Mouse (Mus musculus) lung, postnatal 25 days (tissue): Measurements from ENCODE around the gene Stx4a.
"Not testable (repeated sequence)": the region's sequence is repeated elsewhere in the genome, so short reads cannot be mapped to it uniquely, and the experiment has no call there.

Source experiments
- DNase-seq: peaks from one replicate; pipeline ENCODE4 v3.0.0; 2022; ENCODE audit warnings: low spot score

Gene Stx4a

DNA sequence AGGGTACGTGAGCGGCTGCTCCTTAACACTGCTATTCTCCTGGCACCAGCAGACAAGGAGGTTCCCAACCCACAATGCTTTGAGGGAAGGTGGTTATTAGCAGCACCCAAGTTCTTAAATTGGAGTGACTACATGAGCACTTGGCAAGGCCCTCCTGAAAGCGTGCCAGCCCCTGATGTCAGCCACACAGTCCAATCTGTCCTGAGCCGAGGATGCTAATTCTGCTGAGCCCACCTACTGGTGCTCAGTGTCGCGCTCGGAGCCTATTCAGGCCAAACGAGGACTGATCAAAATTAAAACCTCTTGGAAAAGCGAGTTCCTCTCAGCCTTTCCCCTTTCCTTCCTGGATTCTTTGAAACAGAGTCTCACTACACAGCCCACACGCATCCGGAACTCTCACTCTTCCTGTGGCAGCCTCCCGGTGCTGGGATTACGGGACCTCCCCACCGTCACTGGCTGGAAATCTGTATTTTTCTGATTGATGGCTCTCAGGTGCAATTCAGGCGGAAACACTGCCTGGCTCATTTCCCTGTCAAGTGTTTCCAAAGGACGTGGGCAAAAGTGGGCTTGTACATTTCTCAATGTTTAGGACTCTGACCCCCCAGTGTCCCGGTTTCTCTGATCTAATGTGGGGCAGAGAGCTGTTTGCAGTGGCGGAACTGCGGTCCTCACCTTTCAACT lies 9.7 kb upstream of the Stx4a start:
- DNase-seq: peak; percentile 41

DNA sequence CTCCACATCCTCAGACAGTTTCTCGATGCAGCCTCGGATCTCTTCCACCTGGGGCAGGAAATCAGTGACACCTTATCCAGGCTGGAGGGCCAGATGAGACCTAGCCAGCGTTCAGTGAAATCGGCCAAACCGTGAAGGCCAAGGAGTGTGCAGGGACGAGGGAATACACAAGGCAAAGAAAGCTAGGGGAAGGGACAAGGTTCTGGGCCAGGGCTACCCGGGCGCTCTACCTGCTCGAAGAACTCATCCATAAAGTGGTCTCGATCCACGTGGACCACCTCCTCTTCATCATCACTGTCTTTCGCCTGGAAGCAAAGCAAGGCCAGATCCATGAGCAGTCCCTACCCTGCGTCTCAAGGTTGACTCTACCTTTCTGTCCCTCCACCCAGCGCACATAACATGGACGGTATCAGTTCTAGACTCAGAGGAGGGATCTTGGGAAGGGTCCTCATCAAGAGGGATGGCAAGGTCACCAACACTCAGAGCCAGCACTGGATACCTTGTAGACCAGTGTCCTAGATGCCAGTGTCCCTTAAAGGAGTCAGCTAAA lies 8.9 kb upstream of the Stx4a start:
- DNase-seq: no peak

DNA sequence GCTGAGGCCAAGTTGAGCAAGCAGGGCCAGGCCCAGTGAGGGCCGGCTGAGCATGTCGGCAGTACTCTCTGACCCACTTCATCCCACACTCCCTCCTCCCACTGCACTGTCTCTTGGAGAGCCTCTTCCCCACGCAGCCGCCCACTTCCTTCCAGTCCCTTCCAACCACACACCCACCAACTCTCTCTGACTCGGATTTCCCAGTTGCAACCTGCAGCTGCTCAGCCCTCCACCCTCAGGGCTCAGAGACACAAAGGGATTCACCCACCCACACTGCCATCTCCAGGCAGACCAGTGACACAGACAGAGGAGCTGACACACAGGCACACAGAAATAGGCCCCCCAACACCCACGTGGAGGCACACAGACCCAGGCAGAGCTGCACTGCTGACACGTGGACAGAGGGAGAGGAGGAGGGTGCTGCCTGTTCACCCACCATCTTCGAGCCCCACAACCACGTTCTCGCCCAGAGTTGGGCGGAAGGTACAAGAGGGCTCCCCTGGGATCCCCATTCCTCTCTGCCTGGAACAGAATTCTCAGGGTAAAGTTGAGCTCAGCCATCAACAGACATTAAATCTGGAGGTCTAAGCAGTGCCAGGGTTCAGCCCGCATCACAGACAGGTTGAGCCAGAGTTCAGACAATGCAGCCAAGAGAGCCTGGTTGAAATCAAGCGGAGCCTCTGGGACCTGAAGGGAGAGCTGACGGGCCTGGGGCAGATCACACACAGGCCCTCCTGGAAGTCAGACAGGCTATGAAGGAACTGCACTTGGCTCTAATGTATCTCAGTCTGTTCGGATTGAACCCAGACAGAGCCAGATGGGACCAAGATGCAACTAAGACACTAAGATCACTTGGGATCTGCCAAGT lies 7.9 kb upstream of the Stx4a start:
- DNase-seq: peak; percentile 66

GRCm38 (mm10) chr7:127817053-127817452 lies 7.0 kb upstream of the Stx4a start:
- DNase-seq: no peak

DNA sequence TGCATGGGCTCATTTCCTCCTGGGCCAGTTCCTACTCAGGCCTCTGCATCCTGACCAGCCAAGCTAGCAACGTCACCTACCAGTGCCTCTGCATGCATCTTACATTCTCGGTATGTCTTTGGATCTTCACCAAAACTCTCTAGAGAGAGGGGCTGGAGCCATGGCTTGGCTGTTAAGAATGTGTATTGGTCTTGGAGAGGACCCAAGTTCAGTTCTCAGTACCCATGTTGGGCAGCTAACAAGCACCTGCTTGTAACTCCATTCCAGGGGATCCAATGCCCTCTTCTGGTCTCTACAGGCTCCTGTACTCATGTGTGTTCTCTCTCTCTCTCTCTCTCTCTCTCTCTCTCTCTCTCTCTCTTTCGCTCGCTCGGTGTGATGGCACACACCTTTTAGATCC lies 6.3 kb upstream of the Stx4a start:
- DNase-seq: no peak

- no peak for DNase-seq
Measured at GRCm38 (mm10) chr7:127820836-127821509, 3.1 kb upstream of the Stx4a start.

GRCm38 (mm10) chr7:127822494-127822893 lies 1.6 kb upstream of the Stx4a start:
- no peak for DNase-seq

- DNase-seq: no peak
Measured at GRCm38 (mm10) chr7:127823236-127824171, 590 bp upstream of the Stx4a start.

DNA sequence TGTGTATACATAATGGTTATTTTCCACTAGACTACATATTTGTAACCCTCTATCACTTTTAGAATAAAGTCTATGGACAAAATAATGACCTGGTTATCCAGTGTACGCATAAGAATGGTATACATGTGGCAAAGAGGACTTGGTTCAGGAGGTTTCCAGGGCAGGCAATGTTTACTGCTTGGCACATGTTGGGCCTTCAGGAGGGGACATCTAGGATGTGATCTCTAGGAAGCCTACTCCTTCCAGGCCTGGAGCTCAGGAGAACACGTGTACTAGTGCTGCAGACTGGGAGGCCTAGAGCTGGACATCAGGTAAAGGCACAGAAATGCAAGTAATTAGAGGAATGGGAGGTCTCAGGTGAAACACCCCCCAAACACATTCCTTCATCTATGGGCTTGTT lies 11.5 kb downstream of the Stx4a start:
- no peak for DNase-seq

- DNase-seq: no peak
Measured at GRCm38 (mm10) chr7:127837473-127837872, 13.4 kb downstream of the Stx4a start.

DNA sequence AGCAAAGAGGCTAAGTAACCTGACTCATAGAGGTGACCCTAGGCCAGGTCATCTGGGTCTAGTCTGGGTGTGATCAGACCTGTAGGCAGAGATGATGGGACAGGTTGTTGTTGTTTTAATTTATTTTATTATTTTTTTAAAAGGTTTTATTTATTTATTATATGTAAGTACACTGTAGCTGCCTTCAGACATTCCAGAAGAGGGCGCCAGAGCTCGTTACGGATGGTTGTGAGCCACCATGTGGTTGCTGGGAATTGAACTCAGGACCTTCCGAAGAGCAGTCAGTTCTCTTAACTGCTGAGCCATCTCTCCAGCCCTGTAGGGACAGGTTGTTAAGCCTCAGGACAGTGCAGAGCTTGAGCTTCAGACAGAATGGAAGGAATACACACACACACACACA lies 13.8 kb downstream of the Stx4a start:
- not testable (repeated sequence) for DNase-seq

DNA sequence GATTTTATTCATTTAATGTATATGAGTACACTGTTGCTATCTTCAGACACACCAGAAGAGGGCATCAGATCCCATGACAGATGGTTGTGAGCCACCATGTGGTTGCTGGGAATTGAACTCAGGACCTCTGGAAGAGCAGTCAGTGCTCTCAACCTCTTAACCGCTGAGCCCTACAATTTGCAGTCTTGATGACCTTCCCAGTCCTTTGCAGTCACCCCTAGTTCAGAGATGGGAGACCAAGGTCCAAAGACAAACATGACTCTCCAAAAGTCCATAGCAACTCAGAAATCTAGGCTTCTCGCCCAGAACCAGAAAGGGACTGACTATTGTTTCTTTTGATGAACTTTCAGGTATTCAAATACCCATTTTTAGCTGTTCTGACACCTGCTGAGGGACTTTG lies 15.9 kb downstream of the Stx4a start:
- DNase-seq: not testable (repeated sequence)

- DNase-seq: no peak
Measured at GRCm38 (mm10) chr7:127840886-127841285, 16.8 kb downstream of the Stx4a start.

DNA sequence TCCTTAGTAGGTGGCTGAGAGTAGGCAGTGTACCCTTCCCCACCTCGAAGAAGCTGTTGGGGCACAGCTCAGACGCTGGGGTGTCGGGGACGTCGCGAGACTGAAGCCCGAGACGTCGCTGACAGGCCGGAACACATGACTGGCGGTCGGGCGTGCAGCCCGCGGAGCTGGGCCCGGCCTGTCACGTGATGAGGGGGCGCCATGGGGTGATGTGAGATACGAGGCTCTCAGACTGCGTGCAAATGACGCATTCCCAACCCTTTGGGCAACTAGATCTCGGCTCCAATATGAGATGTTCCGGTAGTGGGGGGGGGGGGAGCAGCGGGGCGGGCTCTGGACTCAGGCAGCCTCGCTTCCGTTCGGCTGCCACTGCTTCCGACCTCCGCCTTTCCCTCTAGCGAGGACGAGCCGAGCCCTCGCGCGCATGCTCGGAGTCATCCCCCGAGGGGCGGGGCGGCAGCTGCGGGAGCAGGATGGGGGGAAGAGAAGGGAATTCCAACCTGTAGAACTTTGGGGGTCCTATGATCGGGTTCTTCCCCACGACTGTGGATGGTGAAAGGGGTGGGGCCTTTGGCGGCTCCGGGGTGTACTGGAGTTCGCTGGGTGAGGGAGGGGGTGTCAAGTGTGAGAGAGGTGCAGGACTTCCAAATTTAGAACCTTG lies 17.4 kb downstream of the Stx4a start:
- peak; percentile 94 for DNase-seq

- peak; percentile 88 for DNase-seq
Measured at GRCm38 (mm10) chr7:127842001-127842718, 18.1 kb downstream of the Stx4a start.

DNA sequence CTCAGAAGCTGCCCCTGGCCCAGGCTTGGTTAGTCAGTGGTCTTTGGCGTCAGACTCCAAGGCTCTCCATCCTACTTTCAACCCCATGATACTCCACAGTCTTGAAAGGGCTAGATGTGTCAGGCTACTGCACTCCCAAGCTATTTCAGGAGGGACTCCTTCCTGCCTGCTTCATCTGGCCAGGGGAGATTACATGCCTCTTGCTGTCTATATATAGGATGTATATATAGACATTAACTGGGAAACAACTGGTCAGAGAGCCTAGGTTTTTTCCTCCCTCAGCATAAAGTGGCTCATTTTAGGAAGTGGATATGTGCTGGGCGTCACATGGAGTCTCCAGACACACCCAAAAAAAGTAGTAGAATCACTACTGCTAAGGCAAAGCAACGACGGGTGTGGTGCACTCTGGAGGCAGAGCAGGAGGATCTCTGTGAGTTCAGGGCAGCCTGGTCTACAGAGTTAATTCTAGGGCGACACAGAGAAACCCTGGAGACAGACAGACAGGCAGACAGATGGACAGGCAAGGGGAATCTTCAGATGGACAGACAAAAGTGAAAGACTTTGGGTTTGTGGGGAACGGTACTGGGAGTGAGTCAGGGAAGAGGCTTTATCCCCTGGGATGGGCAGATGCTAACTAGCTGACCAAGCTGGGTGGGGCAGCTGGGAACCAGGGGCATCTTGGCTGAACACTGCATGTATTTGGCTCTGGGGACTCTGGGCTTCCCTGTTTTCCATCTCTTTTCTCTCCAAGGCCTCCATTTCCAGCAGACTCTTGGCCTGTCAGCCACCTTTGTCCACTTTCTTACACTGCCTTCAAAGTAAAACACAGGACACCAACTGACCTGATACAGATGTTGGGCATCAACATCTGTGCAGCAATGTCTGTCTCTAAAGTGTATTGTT lies 26.1 kb downstream of the Stx4a start:
- DNase-seq: no peak

DNA sequence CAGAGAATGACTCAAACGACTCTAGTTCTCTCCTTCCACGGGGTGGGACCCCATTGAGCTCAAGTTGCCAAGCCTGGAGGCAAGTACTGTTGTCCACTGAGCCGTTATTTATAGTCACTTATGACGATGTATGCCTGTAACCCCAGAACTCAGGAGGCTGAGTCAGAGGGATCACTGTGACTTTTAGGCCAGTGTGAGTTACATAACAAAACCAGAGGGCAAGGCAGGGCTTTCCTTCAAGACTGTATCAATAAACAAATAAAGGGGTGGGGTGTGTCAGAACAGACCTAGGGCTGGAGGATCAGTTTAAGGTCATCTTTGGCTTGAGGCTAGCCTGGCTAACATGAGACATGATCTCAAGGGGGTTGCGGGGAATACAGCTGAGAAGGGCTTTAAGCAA lies 26.8 kb downstream of the Stx4a start:
- peak; percentile 31 for DNase-seq

DNA sequence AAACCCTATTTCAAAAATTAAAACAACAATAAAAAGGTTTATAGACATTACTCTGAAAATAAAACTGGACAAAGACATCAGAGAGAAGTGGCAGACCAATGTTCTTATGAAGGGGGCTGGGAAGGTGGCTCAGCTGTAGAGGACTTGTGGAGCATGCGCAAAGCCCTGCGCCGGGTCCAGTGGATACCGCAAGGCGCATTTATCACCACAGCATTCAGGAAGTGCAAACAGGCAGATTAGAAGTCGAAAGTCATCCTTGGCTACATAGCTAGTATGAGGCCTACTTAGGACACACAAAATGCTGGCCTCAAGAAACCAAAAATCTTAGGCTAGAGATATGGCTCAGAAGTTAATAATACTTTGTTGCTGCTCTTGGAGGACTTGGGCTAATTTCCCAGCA lies 34.2 kb downstream of the Stx4a start:
- DNase-seq: no peak

GRCm38 (mm10) chr7:127866434-127866833 lies 42.3 kb downstream of the Stx4a start:
- DNase-seq: no peak
